Mouse (Mus musculus): ENCODE measurements at regions not wholly inside any gene's neighbourhood (a gene's known extent, or its start where the extent isn't known, plus 50 kb on each side); places are given as distances from the start of the nearest gene placed in this dataset.

- Histone ChIP-seq H3K27me3 (ENCODE audit: control insufficient read depth, insufficient read depth, low read length) (no peaks in the 10 kb centered on the region), H3K9me3 (replicated peaks; ENCODE audit: control insufficient read depth, low read length) (no peaks in the 10 kb centered on the region), H3K4me2 (ENCODE audit: low read depth, low read length) (no peak overlapping the region), H3K36me3 (ENCODE audit: control insufficient read depth, insufficient read depth) (no peaks in the 10 kb centered on the region), H3K4me1 (ENCODE audit: control insufficient read depth, insufficient read depth, low read length) (no peaks in the 10 kb centered on the region), H3K27ac (ENCODE audit: low read length) (no peak overlapping the region), H3K4me3 (ENCODE audit: low read length) (no peak overlapping the region), H3K9ac (ENCODE audit: low read length) (no peak overlapping the region)
- ATAC-seq (replicated peaks; ENCODE audit: extremely low read depth, insufficient read depth, low FRiP score): no peak
- WGBS: 88% methylated on average over 7 of the region's 7 CpGs
These were observed 198.7 kb downstream of the Pdcd6ip start for GRCm38 (mm10) chr9:113509368-113509767.

GRCm38 (mm10) chr9:113508821-113509220 is 199.2 kb downstream of the Pdcd6ip start:
- WGBS: 81% methylated on average over 3 of the region's 3 CpGs
- no peaks in the 10 kb centered on the region for H3K36me3 ChIP-seq (ENCODE audit: control insufficient read depth, insufficient read depth)

GRCm38 (mm10) chr9:113507561-113508460 is 200.2 kb downstream of the Pdcd6ip start:
- no peak overlapping the region for H3K9ac ChIP-seq (ENCODE audit: low read length)
- no peak for ATAC-seq (replicated peaks; ENCODE audit: extremely low read depth, insufficient read depth, low FRiP score)
- 80% methylated on average over 20 of the region's 20 CpGs for WGBS

More at GRCm38 (mm10) chr9:113508821-113509220, 199.2 kb downstream of the Pdcd6ip start:
- ATAC-seq (replicated peaks; ENCODE audit: extremely low read depth, insufficient read depth, low FRiP score): no peak
- Histone ChIP-seq H3K27ac (ENCODE audit: low read length) (no peak overlapping the region), H3K4me3 (ENCODE audit: low read length) (no peak overlapping the region), H3K27me3 (ENCODE audit: control insufficient read depth, insufficient read depth, low read length) (no peaks in the 10 kb centered on the region), H3K4me2 (ENCODE audit: low read depth, low read length) (no peak overlapping the region), H3K9ac (ENCODE audit: low read length) (no peak overlapping the region), H3K9me3 (replicated peaks; ENCODE audit: control insufficient read depth, low read length) (no peaks in the 10 kb centered on the region), H3K4me1 (ENCODE audit: control insufficient read depth, insufficient read depth, low read length) (no peaks in the 10 kb centered on the region)

GRCm38 (mm10) chr9:113499246-113499645 is 208.8 kb downstream of the Pdcd6ip start:
- Histone ChIP-seq H3K9ac (ENCODE audit: low read length) (no peak overlapping the region), H3K9me3 (replicated peaks; ENCODE audit: control insufficient read depth, low read length) (no peaks in the 10 kb centered on the region), H3K4me1 (ENCODE audit: control insufficient read depth, insufficient read depth, low read length) (no peaks in the 10 kb centered on the region), H3K36me3 (ENCODE audit: control insufficient read depth, insufficient read depth) (no peaks in the 10 kb centered on the region), H3K27me3 (ENCODE audit: control insufficient read depth, insufficient read depth, low read length) (no peaks in the 10 kb centered on the region), H3K27ac (ENCODE audit: low read length) (no peak overlapping the region), H3K4me3 (ENCODE audit: low read length) (no peak overlapping the region), H3K4me2 (ENCODE audit: low read depth, low read length) (no peak overlapping the region)
- 71% methylated on average over 5 of the region's 5 CpGs for WGBS
- no peak for ATAC-seq (replicated peaks; ENCODE audit: extremely low read depth, insufficient read depth, low FRiP score)

More at GRCm38 (mm10) chr9:113507561-113508460, 200.2 kb downstream of the Pdcd6ip start:
- no peak overlapping the region for H3K4me3 ChIP-seq (ENCODE audit: low read length)
- no peaks in the 10 kb centered on the region for H3K27me3 ChIP-seq (ENCODE audit: control insufficient read depth, insufficient read depth, low read length)
- no peak overlapping the region for H3K4me2 ChIP-seq (ENCODE audit: low read depth, low read length)
- no peaks in the 10 kb centered on the region for H3K36me3 ChIP-seq (ENCODE audit: control insufficient read depth, insufficient read depth)
- no peak overlapping the region for H3K27ac ChIP-seq (ENCODE audit: low read length)
- H3K9me3 ChIP-seq (replicated peaks; ENCODE audit: control insufficient read depth, low read length): no peaks in the 10 kb centered on the region
- no peaks in the 10 kb centered on the region for H3K4me1 ChIP-seq (ENCODE audit: control insufficient read depth, insufficient read depth, low read length)

GRCm38 (mm10) chr9:113496176-113496732 is 211.8 kb downstream of the Pdcd6ip start:
- no peak overlapping the region for H3K4me2 ChIP-seq (ENCODE audit: low read depth, low read length)
- 61% methylated on average over 7 of the region's 7 CpGs for WGBS
- no peak for ATAC-seq (replicated peaks; ENCODE audit: extremely low read depth, insufficient read depth, low FRiP score)
- no peaks in the 10 kb centered on the region for H3K27me3 ChIP-seq (ENCODE audit: control insufficient read depth, insufficient read depth, low read length)
- H3K4me3 ChIP-seq (ENCODE audit: low read length): no peak overlapping the region
- no peaks in the 10 kb centered on the region for H3K36me3 ChIP-seq (ENCODE audit: control insufficient read depth, insufficient read depth)
- no peaks in the 10 kb centered on the region for H3K9me3 ChIP-seq (replicated peaks; ENCODE audit: control insufficient read depth, low read length)
- H3K4me1 ChIP-seq (ENCODE audit: control insufficient read depth, insufficient read depth, low read length): no peaks in the 10 kb centered on the region
- no peak overlapping the region for H3K27ac ChIP-seq (ENCODE audit: low read length)
- H3K9ac ChIP-seq (ENCODE audit: low read length): no peak overlapping the region

- ATAC-seq (replicated peaks; ENCODE audit: extremely low read depth, insufficient read depth, low FRiP score): no peak
- 59% methylated on average over 6 of the region's 6 CpGs for WGBS
- no peaks in the 10 kb centered on the region for H3K36me3 ChIP-seq (ENCODE audit: control insufficient read depth, insufficient read depth)
- no peak overlapping the region for H3K9ac ChIP-seq (ENCODE audit: low read length)
- H3K27ac ChIP-seq (ENCODE audit: low read length): no peak overlapping the region
- no peak overlapping the region for H3K4me2 ChIP-seq (ENCODE audit: low read depth, low read length)
- H3K9me3 ChIP-seq (replicated peaks; ENCODE audit: control insufficient read depth, low read length): no peaks in the 10 kb centered on the region
- H3K4me3 ChIP-seq (ENCODE audit: low read length): no peak overlapping the region
- H3K4me1 ChIP-seq (ENCODE audit: control insufficient read depth, insufficient read depth, low read length): no peaks in the 10 kb centered on the region
- no peaks in the 10 kb centered on the region for H3K27me3 ChIP-seq (ENCODE audit: control insufficient read depth, insufficient read depth, low read length)
These were observed 219.4 kb downstream of the Pdcd6ip start for GRCm38 (mm10) chr9:113488651-113489050.

- WGBS: 78% methylated on average over 6 of the region's 6 CpGs
- H3K9me3 ChIP-seq (replicated peaks; ENCODE audit: control insufficient read depth, low read length): no peaks in the 10 kb centered on the region
- H3K4me3 ChIP-seq (ENCODE audit: low read length): no peak overlapping the region
- no peaks in the 10 kb centered on the region for H3K4me1 ChIP-seq (ENCODE audit: control insufficient read depth, insufficient read depth, low read length)
- no peaks in the 10 kb centered on the region for H3K36me3 ChIP-seq (ENCODE audit: control insufficient read depth, insufficient read depth)
- no peak overlapping the region for H3K27ac ChIP-seq (ENCODE audit: low read length)
- H3K4me2 ChIP-seq (ENCODE audit: low read depth, low read length): no peak overlapping the region
- ATAC-seq (replicated peaks; ENCODE audit: extremely low read depth, insufficient read depth, low FRiP score): no peak
- H3K9ac ChIP-seq (ENCODE audit: low read length): no peak overlapping the region
- H3K27me3 ChIP-seq (ENCODE audit: control insufficient read depth, insufficient read depth, low read length): no peaks in the 10 kb centered on the region
These were observed 221.5 kb downstream of the Pdcd6ip start for GRCm38 (mm10) chr9:113486494-113487081.

- no peaks in the 10 kb centered on the region for H3K27me3 ChIP-seq (ENCODE audit: control insufficient read depth, insufficient read depth, low read length)
- H3K9me3 ChIP-seq (replicated peaks; ENCODE audit: control insufficient read depth, low read length): no peaks in the 10 kb centered on the region; the same call in 1 of the 2 replicates
- no peak for ATAC-seq (replicated peaks; ENCODE audit: extremely low read depth, insufficient read depth, low FRiP score)
- WGBS: 79% methylated on average over 3 of the region's 3 CpGs
- H3K9ac ChIP-seq (ENCODE audit: low read length): no peak overlapping the region
- no peaks in the 10 kb centered on the region for H3K36me3 ChIP-seq (ENCODE audit: control insufficient read depth, insufficient read depth)
- no peak overlapping the region for H3K4me3 ChIP-seq (ENCODE audit: low read length)
- H3K27ac ChIP-seq (ENCODE audit: low read length): no peak overlapping the region
- no peak overlapping the region for H3K4me2 ChIP-seq (ENCODE audit: low read depth, low read length)
- H3K4me1 ChIP-seq (ENCODE audit: control insufficient read depth, insufficient read depth, low read length): no peaks in the 10 kb centered on the region
These were observed 228.2 kb downstream of the Pdcd6ip start for GRCm38 (mm10) chr9:113479897-113480296.

- H3K9ac ChIP-seq (ENCODE audit: low read length): no peak overlapping the region
- no peak overlapping the region for H3K4me2 ChIP-seq (ENCODE audit: low read depth, low read length)
- H3K36me3 ChIP-seq (ENCODE audit: control insufficient read depth, insufficient read depth): no peaks in the 10 kb centered on the region
- no peaks in the 10 kb centered on the region for H3K27me3 ChIP-seq (ENCODE audit: control insufficient read depth, insufficient read depth, low read length)
- no peak overlapping the region for H3K4me3 ChIP-seq (ENCODE audit: low read length)
- 86% methylated on average over 1 of the region's 1 CpGs for WGBS
- H3K27ac ChIP-seq (ENCODE audit: low read length): no peak overlapping the region
- no peaks in the 10 kb centered on the region; the same call in 1 of the 2 replicates for H3K9me3 ChIP-seq (replicated peaks; ENCODE audit: control insufficient read depth, low read length)
- no peak for ATAC-seq (replicated peaks; ENCODE audit: extremely low read depth, insufficient read depth, low FRiP score)
- no peaks in the 10 kb centered on the region for H3K4me1 ChIP-seq (ENCODE audit: control insufficient read depth, insufficient read depth, low read length)
These were observed 229.2 kb downstream of the Pdcd6ip start for GRCm38 (mm10) chr9:113478761-113479265.
